Mouse (Mus musculus): Measurements from ENCODE around the gene Rergl.

GRCm38 (mm10) chr6:139514938-139515510 is 13.2 kb upstream of the Rergl start:
- no peak for TF ChIP-seq CTCF (IDR thresholded peaks at IDR 0.05; ENCODE audit: borderline replicate concordance, insufficient read depth, low read length)
- no peak for TF ChIP-seq POLR2A (IDR thresholded peaks at IDR 0.05; ENCODE audit: low read depth, low read length)

Data from embryonic fibroblast, embryonic 13.5 days (primary cell).